Mouse (Mus musculus) brown adipose tissue, adult 24 weeks (tissue): ENCODE measurements around the gene Phf8. TPM values are rescaled to one million over a fixed set of nuclear protein-coding genes. Genes with fewer than 3 reads are reported as not detected.

Source experiments
- H3K27ac ChIP-seq: fragments of 200-500 bp; replicated peaks from 2 replicates; pipeline ENCODE4 v1.5.1; 2012; ENCODE audit warnings: low read depth, mild to moderate bottlenecking, low read length
- H3K4me1 ChIP-seq: fragments of 200-500 bp; 2 replicates; pipeline ENCODE4 v1.6.1; 2012; ENCODE audit warnings: low read length, mixed read lengths; ENCODE audit not compliant: control insufficient read depth, insufficient read depth, insufficient read length
- H3K4me3 ChIP-seq: fragments of 200-500 bp; 2 replicates; pipeline ENCODE4 v1.5.1; 2012; ENCODE audit warnings: low read depth, mild to moderate bottlenecking, low read length, moderate library complexity; ENCODE audit not compliant: insufficient read depth
- polyA plus RNA-seq: library from polyadenylated mRNA; stranded (reverse); fragments of >200 nt; gene quantifications from 2 replicates; pipeline ENCODE4 v1.2.4, GENCODE M21; 2012; ENCODE audit not compliant: missing spikeins, insufficient read depth, insufficient read length

Phf8 gene
- polyA plus RNA-seq, 1 experiment: 8.8 TPM

GRCm38 (mm10) chrX:151674492-151675171 is 154.2 kb downstream of the Phf8 start:
- no peaks in the 10 kb centered on the region for H3K4me1 ChIP-seq
- H3K27ac ChIP-seq: no peak overlapping the region

More at GRCm38 (mm10) chrX:151674492-151675171, 154.2 kb downstream of the Phf8 start:
- no peak overlapping the region for H3K4me3 ChIP-seq

Other genes with a start within 250 kb of the Phf8 start
- 3.3 and 5.4 TPM in 2 replicates for gene Fam120c, start 176.5 kb upstream of the Phf8 start, polyA plus RNA-seq